Mouse (Mus musculus): Measurements from ENCODE around the gene Cdh22. TPM values are rescaled to one million over a fixed set of nuclear protein-coding genes. Genes with fewer than 3 reads are reported as not detected.

The Cdh22 gene
- total RNA-seq, 2 experiments from 2014 or later, result 20.4 to 23.1 TPM

GRCm38 (mm10) chr2:165121206-165121840 lies 113.3 kb downstream of the Cdh22 start:
- intact Hi-C loops (cut with DNase I), result no loop called here
- DNase-seq (ENCODE audit: extremely low spot score in 1 of 2, low spot score in 2 of 2), result peak in 1 of 2 experiments; percentile 13

- DNase-seq (ENCODE audit: extremely low spot score in 1 of 2, low spot score in 2 of 2), result no peak
- intact Hi-C loops (cut with DNase I), result no loop called here
Observed at GRCm38 (mm10) chr2:165120765-165121164, 113.9 kb downstream of the Cdh22 start.

- no peak for DNase-seq (ENCODE audit: extremely low spot score in 1 of 2, low spot score in 2 of 2)
- intact Hi-C loops (cut with DNase I), result loop anchor here (2.0 kb wide), 1 partner anchor 21 kb away; no protein-coding TSS in a partner anchor
Observed at GRCm38 (mm10) chr2:165113733-165114132, 120.9 kb downstream of the Cdh22 start.

- intact Hi-C loops (cut with DNase I), result no loop called here
- DNase-seq (ENCODE audit: extremely low spot score in 1 of 2, low spot score in 2 of 2), result peak; percentile 36 to 91
Observed at GRCm38 (mm10) chr2:165112149-165112548, 122.5 kb downstream of the Cdh22 start.

- intact Hi-C loops (cut with DNase I), result no loop called here
- no peak for DNase-seq (ENCODE audit: extremely low spot score in 1 of 2, low spot score in 2 of 2)
Observed at GRCm38 (mm10) chr2:165106585-165106984, 128.1 kb downstream of the Cdh22 start.

- intact Hi-C loops (cut with DNase I), result no loop called here
- no peak for DNase-seq (ENCODE audit: extremely low spot score in 1 of 2, low spot score in 2 of 2)
Observed at GRCm38 (mm10) chr2:165105513-165106079, 129.1 kb downstream of the Cdh22 start.

GRCm38 (mm10) chr2:165102920-165103319 lies 131.7 kb downstream of the Cdh22 start:
- intact Hi-C loops (cut with DNase I), result no loop called here
- no peak for DNase-seq (ENCODE audit: extremely low spot score in 1 of 2, low spot score in 2 of 2)

GRCm38 (mm10) chr2:165100749-165101148 lies 133.9 kb downstream of the Cdh22 start:
- intact Hi-C loops (cut with DNase I), result no loop called here
- no peak for DNase-seq (ENCODE audit: extremely low spot score in 1 of 2, low spot score in 2 of 2)

GRCm38 (mm10) chr2:165098861-165099260 lies 135.8 kb downstream of the Cdh22 start:
- intact Hi-C loops (cut with DNase I), result no loop called here

GRCm38 (mm10) chr2:165096367-165096766 lies 138.3 kb downstream of the Cdh22 start:
- intact Hi-C loops (cut with DNase I), result no loop called here
- no peak for DNase-seq (ENCODE audit: extremely low spot score in 1 of 2, low spot score in 2 of 2)

More at GRCm38 (mm10) chr2:165098861-165099260, 135.8 kb downstream of the Cdh22 start:
- DNase-seq (ENCODE audit: extremely low spot score in 1 of 2, low spot score in 2 of 2), result no peak

GRCm38 (mm10) chr2:165092393-165092792 lies 142.3 kb downstream of the Cdh22 start:
- intact Hi-C loops (cut with DNase I), result loop anchor here (2.0 kb wide), 1 partner anchor 22 kb away; no protein-coding TSS in a partner anchor
- DNase-seq (ENCODE audit: extremely low spot score in 1 of 2, low spot score in 2 of 2), result no peak

- intact Hi-C loops (cut with DNase I), result no loop called here
- DNase-seq (ENCODE audit: extremely low spot score in 1 of 2, low spot score in 2 of 2), result no peak
Observed at GRCm38 (mm10) chr2:165091433-165091965, 143.2 kb downstream of the Cdh22 start.

- intact Hi-C loops (cut with DNase I), result no loop called here
Observed at GRCm38 (mm10) chr2:165090650-165091049, 144.0 kb downstream of the Cdh22 start, which contains the start of gene 1700025C18Rik. TSS of gene 1700025C18Rik (minus strand) at chr2:165090750.

GRCm38 (mm10) chr2:165089470-165089869 lies 145.2 kb downstream of the Cdh22 start:
- intact Hi-C loops (cut with DNase I), result no loop called here
- no peak for DNase-seq (ENCODE audit: extremely low spot score in 1 of 2, low spot score in 2 of 2)

More at GRCm38 (mm10) chr2:165090650-165091049, 144.0 kb downstream of the Cdh22 start, which contains the start of gene 1700025C18Rik:
- no peak for DNase-seq (ENCODE audit: extremely low spot score in 1 of 2, low spot score in 2 of 2)

- DNase-seq (ENCODE audit: extremely low spot score in 1 of 2, low spot score in 2 of 2), result no peak
- intact Hi-C loops (cut with DNase I), result no loop called here
Observed at GRCm38 (mm10) chr2:165086634-165087033, 148.0 kb downstream of the Cdh22 start.

GRCm38 (mm10) chr2:165081257-165081656 lies 153.4 kb downstream of the Cdh22 start:
- intact Hi-C loops (cut with DNase I), result no loop called here
- DNase-seq (ENCODE audit: extremely low spot score in 1 of 2, low spot score in 2 of 2), result no peak

- intact Hi-C loops (cut with DNase I), result no loop called here
- DNase-seq (ENCODE audit: extremely low spot score in 1 of 2, low spot score in 2 of 2), result no peak
Observed at GRCm38 (mm10) chr2:165080657-165081056, 154.0 kb downstream of the Cdh22 start.

- no peak for DNase-seq (ENCODE audit: extremely low spot score in 1 of 2, low spot score in 2 of 2)
- intact Hi-C loops (cut with DNase I), result loop anchor here (5.0 to 10.0 kb wide), 3 partner anchors 159 to 406 kb away; no protein-coding TSS in a partner anchor
Observed at GRCm38 (mm10) chr2:165078605-165079004, 156.0 kb downstream of the Cdh22 start.

- DNase-seq (ENCODE audit: extremely low spot score in 1 of 2, low spot score in 2 of 2), result no peak
- intact Hi-C loops (cut with DNase I), result loop anchor here (5.0 to 10.0 kb wide), 3 partner anchors 159 to 407 kb away; no protein-coding TSS in a partner anchor
Observed at GRCm38 (mm10) chr2:165078045-165078444, 156.6 kb downstream of the Cdh22 start.

- no peak for DNase-seq (ENCODE audit: extremely low spot score in 1 of 2, low spot score in 2 of 2)
- intact Hi-C loops (cut with DNase I), result loop anchor here (5.0 to 10.0 kb wide), 3 partner anchors 160 to 408 kb away; no protein-coding TSS in a partner anchor
Observed at GRCm38 (mm10) chr2:165077055-165077454, 157.6 kb downstream of the Cdh22 start.

Measured in left cerebral cortex, postnatal 10 days (tissue).